ENCODE assay signal across 9 mouse cellular contexts in genomic region chr6:127094565-127094964, GRCm38 (mm10). TPM values are rescaled to one million over a fixed set of nuclear protein-coding genes. Genes with fewer than 3 reads are reported as not detected.
DNase-seq lines count a peak whose midpoint lies in the region; ATAC-seq lines count a peak whose summit lies in the region.
"Had no signal": no experiment of that assay in that cellular context is flagged by ENCODE, and none has a peak within 500 bp of the region (broad histone marks: within the 10 kb centered on the region; RNA-seq: fewer than 3 reads in every experiment).

No protein-coding gene starts in this region.

- H3K4me1 ChIP-seq in hindbrain, embryonic 13.5 days (replicated peaks) = no peaks in the 10 kb centered on the region

- peaks cover 29% of the 10 kb centered on the region for H3K36me3 ChIP-seq in hindbrain, embryonic 13.5 days

- 68% methylated on average over 7 of the region's 7 CpGs for WGBS in hindbrain, embryonic 13.5 days

- H3K27ac ChIP-seq in hindbrain, embryonic 13.5 days = no peak overlapping the region
- H3K27ac ChIP-seq: macrophage had no signal

- no peak overlapping the region for H3K4me2 ChIP-seq in hindbrain, embryonic 13.5 days

- no peak overlapping the region for H3K4me3 ChIP-seq in hindbrain, embryonic 13.5 days

- no peaks in the 10 kb centered on the region for H3K27me3 ChIP-seq in hindbrain, embryonic 13.5 days

- no peaks in the 10 kb centered on the region for H3K9me3 ChIP-seq in hindbrain, embryonic 13.5 days

- intact Hi-C loops in left cerebral cortex, postnatal 4 days (cut with DNase I) = no loop called here

- peak; percentile 83; the same call in 1 of the 2 replicates for ATAC-seq in frontal cortex, adult (ENCODE audit: low TSS enrichment)
- no peak for ATAC-seq in hindbrain, embryonic 13.5 days (ENCODE audit: low FRiP score)

- DNase-seq in frontal cortex, postnatal 25 days (ENCODE audit: low spot score in 2 of 2) = no peak
- peak; percentile 16 for DNase-seq in left cerebral cortex, postnatal 4 days
- no peak for DNase-seq in left cerebral cortex, adult 9 months (ENCODE audit: low spot score in 2 of 2)
- peak; percentile 26 for DNase-seq in A20 (ENCODE audit: low read depth, low spot score)
- peak; percentile 46 for DNase-seq in brain, adult 2 months (ENCODE audit: low read depth, low spot score)
- DNase-seq in ovary, postnatal 10 days (ENCODE audit: low spot score) = no peak

- no peak overlapping the region for H3K9ac ChIP-seq in hindbrain, embryonic 13.5 days

RNA-seq across cellular contexts. Expression of gene Tigar, which starts 14.8 kb away (rescaled TPM):
- 10 to 100 TPM; 16.4 to 18.6 TPM for total RNA-seq in left cerebral cortex, postnatal 4 days (2021)
- 7.2 and 8.6 TPM in 2 replicates for polyA plus RNA-seq in hindbrain, embryonic 13.5 days (2015; fragmentation: Nextera tagmentation; extraction: Ambion mirVana)

RNA-seq across cellular contexts. Expression of gene Fgf23, which starts 21.9 kb away (rescaled TPM):
- total RNA-seq in left cerebral cortex, postnatal 4 days (2021) = under 1 TPM; 0.38 to 0.54 TPM
- not detected in 2 replicates for polyA plus RNA-seq in hindbrain, embryonic 13.5 days (2015; fragmentation: Nextera tagmentation; extraction: Ambion mirVana)
- polyA plus RNA-seq: macrophage had no signal

RNA-seq across cellular contexts. Expression of gene Ccnd2, which starts 57.4 kb away (rescaled TPM):
- total RNA-seq in left cerebral cortex, postnatal 4 days (2021) = 100 to 1,000 TPM; 139 to 147 TPM
- polyA plus RNA-seq in hindbrain, embryonic 13.5 days (2015; fragmentation: Nextera tagmentation; extraction: Ambion mirVana) = 270 and 302 TPM in 2 replicates

Comparison
In these comparisons a context has a peak if more than half of its experiments do, and no peak if none do; other contexts are left out.
1. DNase-seq: peak in left cerebral cortex, postnatal 4 days (single experiment), A20 (single experiment) and brain, adult 2 months (single experiment); none in frontal cortex, postnatal 25 days (0 of 2), left cerebral cortex, adult 9 months (0 of 2) and ovary, postnatal 10 days (single experiment).